Mouse (Mus musculus): Measurements from ENCODE around the gene Timp2.
"Not testable (repeated sequence)": the region's sequence is repeated elsewhere in the genome, so short reads cannot be mapped to it uniquely, and the experiment has no call there.

The Timp2 gene

GRCm38 (mm10) chr11:118355640-118356039 is at the start of gene Timp2:
Gene Timp2 (minus strand): TSS chr11:118355740.
- DNase-seq (ENCODE audit: extremely low spot score): no peak

GRCm38 (mm10) chr11:118405311-118405710 is 49.8 kb upstream of the Timp2 start:
- DNase-seq (ENCODE audit: extremely low spot score): no peak

GRCm38 (mm10) chr11:118403951-118404899 is 48.7 kb upstream of the Timp2 start:
- no peak for DNase-seq (ENCODE audit: extremely low spot score)

- DNase-seq (ENCODE audit: extremely low spot score): no peak
Measured at GRCm38 (mm10) chr11:118403183-118403582, 47.6 kb upstream of the Timp2 start.

GRCm38 (mm10) chr11:118401760-118402280 is 46.3 kb upstream of the Timp2 start, which contains the start of gene Lgals3bp:
Gene Lgals3bp (minus strand): TSS chr11:118402092.
- no peak for DNase-seq (ENCODE audit: extremely low spot score)

GRCm38 (mm10) chr11:118401195-118401594 is 45.7 kb upstream of the Timp2 start:
- no peak for DNase-seq (ENCODE audit: extremely low spot score)

GRCm38 (mm10) chr11:118400566-118400936 is 45.0 kb upstream of the Timp2 start:
- no peak for DNase-seq (ENCODE audit: extremely low spot score)

GRCm38 (mm10) chr11:118399891-118400565 is 44.5 kb upstream of the Timp2 start:
- no peak for DNase-seq (ENCODE audit: extremely low spot score)

- DNase-seq (ENCODE audit: extremely low spot score): no peak
Measured at GRCm38 (mm10) chr11:118397806-118398530, 42.4 kb upstream of the Timp2 start.

GRCm38 (mm10) chr11:118394538-118394937 is 39.0 kb upstream of the Timp2 start:
- DNase-seq (ENCODE audit: extremely low spot score): no peak

- no peak for DNase-seq (ENCODE audit: extremely low spot score)
Measured at GRCm38 (mm10) chr11:118393991-118394390, 38.5 kb upstream of the Timp2 start.

- DNase-seq (ENCODE audit: extremely low spot score): not testable (repeated sequence)
Measured at GRCm38 (mm10) chr11:118387816-118388215, 32.3 kb upstream of the Timp2 start.

- DNase-seq (ENCODE audit: extremely low spot score): peak; percentile 82
Measured at GRCm38 (mm10) chr11:118379251-118380009, 23.9 kb upstream of the Timp2 start.

GRCm38 (mm10) chr11:118378656-118379055 is 23.1 kb upstream of the Timp2 start:
- DNase-seq (ENCODE audit: extremely low spot score): no peak

GRCm38 (mm10) chr11:118376323-118376722 is 20.8 kb upstream of the Timp2 start:
- DNase-seq (ENCODE audit: extremely low spot score): not testable (repeated sequence)

GRCm38 (mm10) chr11:118375881-118376280 is 20.3 kb upstream of the Timp2 start:
- no peak for DNase-seq (ENCODE audit: extremely low spot score)

- DNase-seq (ENCODE audit: extremely low spot score): no peak
Measured at GRCm38 (mm10) chr11:118375461-118375860, 19.9 kb upstream of the Timp2 start.

GRCm38 (mm10) chr11:118375006-118375405 is 19.5 kb upstream of the Timp2 start:
- no peak for DNase-seq (ENCODE audit: extremely low spot score)

GRCm38 (mm10) chr11:118374506-118374905 is 19.0 kb upstream of the Timp2 start:
- DNase-seq (ENCODE audit: extremely low spot score): no peak

GRCm38 (mm10) chr11:118372641-118373040 is 17.1 kb upstream of the Timp2 start:
- no peak for DNase-seq (ENCODE audit: extremely low spot score)

- no peak for DNase-seq (ENCODE audit: extremely low spot score)
Measured at GRCm38 (mm10) chr11:118371876-118372275, 16.3 kb upstream of the Timp2 start.

Data from embryo, embryonic 9.5 days (tissue).